ENCODE assay signal across 26 mouse cellular contexts in the genomic region with DNA sequence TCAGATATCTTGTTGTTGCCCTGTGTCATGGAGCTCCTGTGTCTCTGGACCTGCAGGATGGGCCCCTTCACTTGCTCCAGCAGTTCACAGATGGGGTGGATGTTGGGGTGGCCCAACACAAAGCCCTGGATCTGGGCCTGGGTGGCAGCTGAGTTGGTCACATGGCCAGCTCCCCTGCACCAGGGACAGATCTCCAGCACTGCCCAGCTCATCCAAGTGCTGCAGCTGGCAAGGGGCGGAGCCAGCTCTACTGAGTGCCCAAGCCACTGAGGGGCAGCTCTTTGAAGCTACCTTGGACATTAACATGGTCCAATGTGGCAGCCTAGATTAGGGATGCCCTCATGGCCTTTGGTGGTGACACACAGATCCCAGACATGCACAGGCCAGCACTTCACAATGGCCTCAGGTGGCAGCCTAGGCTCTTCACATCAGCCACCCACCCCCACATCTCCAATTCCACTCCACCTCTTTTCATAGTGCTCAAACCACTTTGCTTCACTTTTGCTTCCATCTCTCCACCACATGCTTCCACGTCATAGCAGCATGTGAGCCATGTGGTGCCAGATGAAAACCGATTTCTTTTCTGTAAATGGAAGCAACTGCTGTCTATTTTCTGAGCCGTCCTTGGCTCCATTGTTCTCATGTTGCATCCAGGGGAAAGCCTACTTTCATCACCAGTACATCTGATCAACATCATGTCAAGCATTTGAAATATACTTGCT. TPM values are rescaled to one million over a fixed set of nuclear protein-coding genes. Genes with fewer than 3 reads are reported as not detected.
DNase-seq lines count a peak whose midpoint lies in the region; ATAC-seq and TF ChIP-seq lines count a peak whose summit lies in the region.
"Had no signal": no experiment of that assay in that cellular context is flagged by ENCODE, and none has a peak within 500 bp of the region (broad histone marks: within the 10 kb centered on the region; RNA-seq: fewer than 3 reads in every experiment).

No protein-coding gene starts in this region.

- H3K4me2 ChIP-seq in limb, embryonic 11.5 days (ENCODE audit: low read depth, severe bottlenecking) = no peak overlapping the region
- H3K4me2 ChIP-seq: embryonic facial prominence, embryonic 15.5 days; limb, embryonic 13.5 days; neural tube, embryonic 12.5 days had no signal

- H3K4me3 ChIP-seq in limb, embryonic 11.5 days (ENCODE audit: low read depth, low read length) = no peak overlapping the region
- H3K4me3 ChIP-seq in limb, embryonic 10.5 days = no peak overlapping the region
- no peak overlapping the region for H3K4me3 ChIP-seq in gastrocnemius, adult 2 months
- H3K4me3 ChIP-seq: embryonic facial prominence, embryonic 15.5 days; limb, embryonic 13.5 days; midbrain, embryonic 10.5 days; neural tube, embryonic 12.5 days had no signal

- TF ChIP-seq CTCF in gastrocnemius, adult 2 months (IDR thresholded peaks at IDR 0.05) = no peak

- no peaks in the 10 kb centered on the region for H3K36me3 ChIP-seq in limb, embryonic 11.5 days (ENCODE audit: control insufficient read depth, insufficient read depth, low read length)
- H3K36me3 ChIP-seq in limb, embryonic 10.5 days = no peaks in the 10 kb centered on the region
- H3K36me3 ChIP-seq: embryonic facial prominence, embryonic 15.5 days; limb, embryonic 13.5 days; midbrain, embryonic 10.5 days; neural tube, embryonic 12.5 days had no signal

- no peaks in the 10 kb centered on the region for H3K4me1 ChIP-seq in limb, embryonic 11.5 days (ENCODE audit: control insufficient read depth, insufficient read depth, low read length)
- no peaks in the 10 kb centered on the region for H3K4me1 ChIP-seq in limb, embryonic 10.5 days
- H3K4me1 ChIP-seq: embryonic facial prominence, embryonic 15.5 days; limb, embryonic 13.5 days; midbrain, embryonic 10.5 days; neural tube, embryonic 12.5 days had no signal

- intact Hi-C loops in gastrocnemius, adult 2 months (cut with DNase I) = no loop called here

- H3K27ac ChIP-seq in limb, embryonic 11.5 days (replicated peaks; ENCODE audit: low read depth, low read length) = no peak overlapping the region
- no peak overlapping the region for H3K27ac ChIP-seq in limb, embryonic 10.5 days
- H3K27ac ChIP-seq in gastrocnemius, adult 2 months = no peak overlapping the region
- H3K27ac ChIP-seq: embryonic facial prominence, embryonic 15.5 days; limb, embryonic 13.5 days; midbrain, embryonic 10.5 days; neural tube, embryonic 12.5 days had no signal

- no peaks in the 10 kb centered on the region for H3K9me3 ChIP-seq in limb, embryonic 11.5 days (ENCODE audit: control insufficient read depth, low read length)
- no peaks in the 10 kb centered on the region for H3K9me3 ChIP-seq in limb, embryonic 10.5 days (replicated peaks)
- H3K9me3 ChIP-seq: embryonic facial prominence, embryonic 15.5 days; limb, embryonic 13.5 days; midbrain, embryonic 10.5 days; neural tube, embryonic 12.5 days had no signal

- ATAC-seq in frontal cortex, adult (ENCODE audit: low TSS enrichment) = 0 out of 2 replicates have a peak, but pooled peaks have one; percentile 39
- 0 out of 2 replicates have a peak, but pooled peaks have one; percentile 44 for ATAC-seq in limb, embryonic 11.5 days (ENCODE audit: insufficient number of reproducible peaks, low FRiP score, low TSS enrichment, low read depth)
- ATAC-seq: forebrain, embryonic 16.5 days; hindbrain, embryonic 16.5 days; liver, postnatal 0 days had no signal

- H3K27me3 ChIP-seq in limb, embryonic 11.5 days (ENCODE audit: control insufficient read depth, insufficient read depth, low read length) = no peaks in the 10 kb centered on the region
- no peaks in the 10 kb centered on the region for H3K27me3 ChIP-seq in limb, embryonic 10.5 days (ENCODE audit: low read depth, poor library complexity, severe bottlenecking)
- H3K27me3 ChIP-seq: embryonic facial prominence, embryonic 15.5 days; limb, embryonic 13.5 days; neural tube, embryonic 12.5 days had no signal

- WGBS in limb, embryonic 11.5 days = 85% methylated on average over 4 of the region's 4 CpGs
- WGBS in limb, embryonic 10.5 days = 85% methylated on average over 4 of the region's 4 CpGs

- no peak overlapping the region for H3K9ac ChIP-seq in limb, embryonic 11.5 days (ENCODE audit: low read length)
- H3K9ac ChIP-seq: embryonic facial prominence, embryonic 15.5 days; limb, embryonic 13.5 days; liver, postnatal 0 days; neural tube, embryonic 12.5 days had no signal

- DNase-seq in frontal cortex, postnatal 25 days (ENCODE audit: low spot score in 2 of 2) = no peak
- no peak for DNase-seq in limb, embryonic 11.5 days (ENCODE audit: low spot score)
- DNase-seq in limb, embryonic 10.5 days (ENCODE audit: low spot score) = no peak
- DNase-seq in CD4-positive helper T cell, adult 2 months (ENCODE audit: low read depth, low spot score) = peak; percentile 65
- DNase-seq in induced T-regulatory cell, adult 2 months (ENCODE audit: low read depth) = peak; percentile 77
- no peak for DNase-seq in gastrocnemius, adult 2 months
- DNase-seq: adrenal gland, adult 8-10 months; cerebellum, adult 18-20 months; cerebellum, postnatal 36 days; heart, postnatal 4 days; kidney, adult 8-10 months; kidney, postnatal 36 days; liver, postnatal 0 days; lung, postnatal 4 days had no signal

RNA-seq across cellular contexts. Expression of gene Lcp1, which starts 53.3 kb away (rescaled TPM):
- polyA plus RNA-seq in limb, embryonic 11.5 days (2014; fragmentation: Nextera tagmentation; extraction: Ambion mirVana) = 21.4 and 23.0 TPM in 2 replicates
- 20.4 and 20.9 TPM in 2 replicates for polyA plus RNA-seq in limb, embryonic 10.5 days (2016; fragmentation: Nextera tagmentation; extraction: Ambion mirVana)
- 1 to 10 TPM; 1.7 to 2.3 TPM for total RNA-seq in gastrocnemius, adult 2 months (2021)

RNA-seq across cellular contexts. Expression of gene Lrrc63, which starts 53.5 kb away (rescaled TPM):
- polyA plus RNA-seq in limb, embryonic 11.5 days (2014; fragmentation: Nextera tagmentation; extraction: Ambion mirVana) = 0.14 TPM in 1 of 2 replicates, not detected in the other
- polyA plus RNA-seq in limb, embryonic 10.5 days (2016; fragmentation: Nextera tagmentation; extraction: Ambion mirVana) = 0.05 and 0.08 TPM in 2 replicates
- not detected for total RNA-seq in gastrocnemius, adult 2 months (2021)
- total RNA-seq: gastrocnemius, adult 18-20 months; granulocyte monocyte progenitor cell, adult 5-6 weeks; heart, postnatal 4 days; left cerebral cortex, adult 8-10 months had no signal
- polyA plus RNA-seq: embryonic facial prominence, embryonic 15.5 days; forebrain, embryonic 16.5 days; heart, embryonic 14.5 days; limb, embryonic 13.5 days; liver, postnatal 0 days; small intestine, adult 2 months had no signal

RNA-seq across cellular contexts. Expression of gene Cpb2, which starts 57.9 kb away (rescaled TPM):
- not detected in 2 replicates for polyA plus RNA-seq in limb, embryonic 11.5 days (2014; fragmentation: Nextera tagmentation; extraction: Ambion mirVana)
- not detected in 2 replicates for polyA plus RNA-seq in limb, embryonic 10.5 days (2016; fragmentation: Nextera tagmentation; extraction: Ambion mirVana)
- total RNA-seq in gastrocnemius, adult 2 months (2021) = not detected
- total RNA-seq: adrenal gland, adult 8-10 months; gastrocnemius, adult 18-20 months; granulocyte monocyte progenitor cell, adult 5-6 weeks; heart, postnatal 4 days; left cerebral cortex, adult 8-10 months had no signal
- polyA plus RNA-seq: embryonic facial prominence, embryonic 15.5 days; forebrain, embryonic 16.5 days; heart, embryonic 14.5 days; hindbrain, embryonic 16.5 days; limb, embryonic 13.5 days; midbrain, embryonic 10.5 days; small intestine, adult 2 months had no signal

Comparison
In these comparisons a context has a peak if more than half of its experiments do, and no peak if none do; other contexts are left out.
1. DNase-seq: peak in CD4-positive helper T cell, adult 2 months (single experiment) and induced T-regulatory cell, adult 2 months (single experiment); none in frontal cortex, postnatal 25 days (0 of 2), limb, embryonic 11.5 days (single experiment), limb, embryonic 10.5 days (single experiment) and gastrocnemius, adult 2 months (single experiment).